Mouse (Mus musculus) thymus, adult 2 months (tissue): ENCODE measurements at regions not wholly inside any gene's neighbourhood (a gene's known extent, or its start where the extent isn't known, plus 50 kb on each side); places are given as distances from the start of the nearest gene placed in this dataset.

ENCODE experiments used
- CTCF ChIP-seq: fragments of 200-500 bp; IDR thresholded peaks from 2 replicates; pipeline ENCODE4 v1.5.1; 2012; ENCODE audit warnings: mild to moderate bottlenecking, control low read depth, low read length, moderate library complexity, borderline replicate concordance; ENCODE audit not compliant: control insufficient read depth, poor library complexity, insufficient read depth; ENCODE audit errors: extremely low read depth
- POLR2A ChIP-seq: fragments of 200-500 bp; IDR thresholded peaks from 2 replicates; pipeline ENCODE4 v1.6.1; 2012; ENCODE audit warnings: mild to moderate bottlenecking, low read length, control low read depth, moderate library complexity; ENCODE audit not compliant: control insufficient read depth, poor library complexity, insufficient read depth; ENCODE audit errors: extremely low read depth

DNA sequence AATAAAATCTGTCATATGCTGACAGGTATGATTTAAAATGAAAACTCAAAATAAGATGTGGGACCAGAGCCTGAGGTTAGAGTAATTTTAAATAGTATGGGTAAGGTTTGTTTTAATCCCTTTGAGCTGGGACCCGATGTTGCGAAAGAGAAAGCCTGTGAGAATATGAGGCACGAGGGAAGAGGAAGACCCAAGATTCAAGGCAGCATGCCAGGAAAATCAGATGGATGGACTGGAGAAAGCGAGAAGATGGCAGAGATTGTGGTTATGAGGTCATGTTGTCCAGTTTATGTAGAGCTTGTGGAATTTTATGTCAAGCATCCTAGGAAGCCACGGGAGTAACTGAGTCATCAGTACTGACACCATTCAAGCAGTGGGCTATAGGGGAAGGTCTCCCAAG is 377.2 kb upstream of the Jag1 start:
- TF ChIP-seq CTCF = no peak
- TF ChIP-seq POLR2A = no peak
